Mouse (Mus musculus): ENCODE measurements at regions not wholly inside any gene's neighbourhood (a gene's known extent, or its start where the extent isn't known, plus 50 kb on each side); places are given as distances from the start of the nearest gene placed in this dataset.

GRCm38 (mm10) chr10:96427407-96427806, 189.4 kb upstream of the Btg1 start:
- no peak for ATAC-seq (ENCODE audit: low FRiP score)

GRCm38 (mm10) chr10:96430142-96430541, 186.7 kb upstream of the Btg1 start:
- no peak for ATAC-seq (ENCODE audit: low FRiP score)
- 76% methylated on average over 3 of the region's 3 CpGs for WGBS
- Histone ChIP-seq H3K36me3 (ENCODE audit: insufficient read depth, low read length) (no peaks in the 10 kb centered on the region), H3K4me1 (ENCODE audit: insufficient read depth, low read length) (no peaks in the 10 kb centered on the region), H3K9ac (replicated peaks; ENCODE audit: low read length, poor library complexity, severe bottlenecking) (no peak overlapping the region), H3K27me3 (ENCODE audit: insufficient read depth, low read length) (no peaks in the 10 kb centered on the region), H3K4me2 (ENCODE audit: low read depth, low read length, poor library complexity, severe bottlenecking) (no peak overlapping the region), H3K4me3 (ENCODE audit: low read depth, low read length) (no peak overlapping the region), H3K27ac (ENCODE audit: low read depth, low read length) (no peak overlapping the region), H3K9me3 (ENCODE audit: low read length) (no peaks in the 10 kb centered on the region)
- TF ChIP-seq CTCF (IDR thresholded peaks at IDR 0.05) = no peak
- no peak for DNase-seq (ENCODE audit: low spot score)

More at GRCm38 (mm10) chr10:96427407-96427806, 189.4 kb upstream of the Btg1 start:
- H3K9ac ChIP-seq (replicated peaks; ENCODE audit: low read length, poor library complexity, severe bottlenecking) = no peak overlapping the region
- H3K27ac ChIP-seq (ENCODE audit: low read depth, low read length) = no peak overlapping the region
- no peaks in the 10 kb centered on the region for H3K9me3 ChIP-seq (ENCODE audit: low read length)
- H3K4me2 ChIP-seq (ENCODE audit: low read depth, low read length, poor library complexity, severe bottlenecking) = no peak overlapping the region
- DNase-seq (ENCODE audit: low spot score) = no peak
- no peak overlapping the region for H3K4me3 ChIP-seq (ENCODE audit: low read depth, low read length)
- no peaks in the 10 kb centered on the region for H3K27me3 ChIP-seq (ENCODE audit: insufficient read depth, low read length)
- no peak for TF ChIP-seq CTCF (IDR thresholded peaks at IDR 0.05)
- no peaks in the 10 kb centered on the region for H3K36me3 ChIP-seq (ENCODE audit: insufficient read depth, low read length)
- WGBS = 86% methylated on average over 5 of the region's 5 CpGs
- no peaks in the 10 kb centered on the region for H3K4me1 ChIP-seq (ENCODE audit: insufficient read depth, low read length)

GRCm38 (mm10) chr10:96435109-96435508, 181.7 kb upstream of the Btg1 start:
- WGBS = 89% methylated on average over 6 of the region's 6 CpGs
- no peak overlapping the region for H3K27ac ChIP-seq (ENCODE audit: low read depth, low read length)
- no peaks in the 10 kb centered on the region for H3K4me1 ChIP-seq (ENCODE audit: insufficient read depth, low read length)
- DNase-seq (ENCODE audit: low spot score) (no peak), ATAC-seq (ENCODE audit: low FRiP score) (no peak)
- H3K4me3 ChIP-seq (ENCODE audit: low read depth, low read length) = no peak overlapping the region
- H3K4me2 ChIP-seq (ENCODE audit: low read depth, low read length, poor library complexity, severe bottlenecking) = no peak overlapping the region
- H3K36me3 ChIP-seq (ENCODE audit: insufficient read depth, low read length) = no peaks in the 10 kb centered on the region
- TF ChIP-seq CTCF (IDR thresholded peaks at IDR 0.05) = no peak
- H3K9ac ChIP-seq (replicated peaks; ENCODE audit: low read length, poor library complexity, severe bottlenecking) = no peak overlapping the region
- H3K27me3 ChIP-seq (ENCODE audit: insufficient read depth, low read length) = no peaks in the 10 kb centered on the region
- H3K9me3 ChIP-seq (ENCODE audit: low read length) = no peaks in the 10 kb centered on the region

- Histone ChIP-seq H3K4me3 (ENCODE audit: low read depth, low read length) (no peak overlapping the region), H3K27me3 (ENCODE audit: insufficient read depth, low read length) (no peaks in the 10 kb centered on the region), H3K9ac (replicated peaks; ENCODE audit: low read length, poor library complexity, severe bottlenecking) (no peak overlapping the region), H3K27ac (ENCODE audit: low read depth, low read length) (no peak overlapping the region), H3K4me1 (ENCODE audit: insufficient read depth, low read length) (no peaks in the 10 kb centered on the region), H3K36me3 (ENCODE audit: insufficient read depth, low read length) (no peaks in the 10 kb centered on the region), H3K4me2 (ENCODE audit: low read depth, low read length, poor library complexity, severe bottlenecking) (no peak overlapping the region), H3K9me3 (ENCODE audit: low read length) (no peaks in the 10 kb centered on the region)
- TF ChIP-seq CTCF (IDR thresholded peaks at IDR 0.05) = no peak
- ATAC-seq (ENCODE audit: low FRiP score) = no peak
- WGBS = 91% methylated on average over 11 of the region's 11 CpGs
- no peak for DNase-seq (ENCODE audit: low spot score)
These were observed 178.3 kb upstream of the Btg1 start for GRCm38 (mm10) chr10:96438398-96439103.

- Histone ChIP-seq H3K36me3 (ENCODE audit: insufficient read depth, low read length) (no peaks in the 10 kb centered on the region), H3K4me1 (ENCODE audit: insufficient read depth, low read length) (no peaks in the 10 kb centered on the region), H3K4me3 (ENCODE audit: low read depth, low read length) (no peak overlapping the region), H3K9ac (replicated peaks; ENCODE audit: low read length, poor library complexity, severe bottlenecking) (no peak overlapping the region), H3K27me3 (ENCODE audit: insufficient read depth, low read length) (no peaks in the 10 kb centered on the region), H3K4me2 (ENCODE audit: low read depth, low read length, poor library complexity, severe bottlenecking) (no peak overlapping the region), H3K27ac (ENCODE audit: low read depth, low read length) (no peak overlapping the region), H3K9me3 (ENCODE audit: low read length) (no peaks in the 10 kb centered on the region)
- no peak for TF ChIP-seq CTCF (IDR thresholded peaks at IDR 0.05)
- ATAC-seq (ENCODE audit: low FRiP score) = no peak
- no peak for DNase-seq (ENCODE audit: low spot score)
These were observed 174.6 kb upstream of the Btg1 start for GRCm38 (mm10) chr10:96442165-96442564.

GRCm38 (mm10) chr10:96450266-96450665, 166.5 kb upstream of the Btg1 start:
- H3K4me3 ChIP-seq (ENCODE audit: low read depth, low read length) = no peak overlapping the region
- no peak overlapping the region for H3K27ac ChIP-seq (ENCODE audit: low read depth, low read length)
- DNase-seq (ENCODE audit: low spot score) = no peak
- H3K4me2 ChIP-seq (ENCODE audit: low read depth, low read length, poor library complexity, severe bottlenecking) = no peak overlapping the region
- H3K9ac ChIP-seq (replicated peaks; ENCODE audit: low read length, poor library complexity, severe bottlenecking) = no peak overlapping the region
- H3K27me3 ChIP-seq (ENCODE audit: insufficient read depth, low read length) = no peaks in the 10 kb centered on the region
- TF ChIP-seq CTCF (IDR thresholded peaks at IDR 0.05) = no peak
- no peaks in the 10 kb centered on the region for H3K9me3 ChIP-seq (ENCODE audit: low read length)
- no peak for ATAC-seq (ENCODE audit: low FRiP score)
- H3K4me1 ChIP-seq (ENCODE audit: insufficient read depth, low read length) = no peaks in the 10 kb centered on the region
- H3K36me3 ChIP-seq (ENCODE audit: insufficient read depth, low read length) = no peaks in the 10 kb centered on the region
- WGBS = 91% methylated on average over 4 of the region's 4 CpGs
